Mouse (Mus musculus) midbrain, embryonic 10.5 days (tissue): ENCODE results near the gene Vmn1r52. TPM values are rescaled to one million over a fixed set of nuclear protein-coding genes. Genes with fewer than 3 reads are reported as not detected.
"Not testable (repeated sequence)": the region's sequence is repeated elsewhere in the genome, so short reads cannot be mapped to it uniquely, and the experiment has no call there.

ENCODE experiments used
- DNase-seq: peaks from one replicate; pipeline ENCODE4 v3.0.0-alpha.2; 2017; ENCODE audit warnings: low spot score
- H3K27ac ChIP-seq: fragments of 300-500 bp; sonication (generic); replicated peaks from 2 replicates; pipeline ENCODE4 v1.5.1; 2016; ENCODE audit warnings: mild to moderate bottlenecking
- H3K27me3 ChIP-seq: fragments of 300-500 bp; sonication (generic); 2 replicates; pipeline ENCODE4 v1.6.1; 2016; ENCODE audit warnings: low read depth, mild to moderate bottlenecking; ENCODE audit not compliant: poor library complexity, severe bottlenecking
- H3K36me3 ChIP-seq: fragments of 300-500 bp; sonication (generic); 2 replicates; pipeline ENCODE4 v1.6.1; 2016; ENCODE audit warnings: mild to moderate bottlenecking, moderate library complexity
- H3K4me1 ChIP-seq: fragments of 300-500 bp; sonication (generic); 2 replicates; pipeline ENCODE4 v1.6.1; 2016
- H3K4me3 ChIP-seq: fragments of 300-500 bp; sonication (generic); 2 replicates; pipeline ENCODE4 v1.5.1; 2016; ENCODE audit warnings: mild to moderate bottlenecking, moderate library complexity
- H3K9me3 ChIP-seq: fragments of 300-500 bp; sonication (generic); replicated peaks from 2 replicates; pipeline ENCODE4 v1.6.1; 2016; ENCODE audit warnings: mild to moderate bottlenecking
- WGBS: fragments of 180-500 bp; shearing (Covaris S2); methylation state at CpG from one replicate; pipeline ENCODE4 v1.1.7; 2016; 5-methylcytosine and 5-hydroxymethylcytosine counted together
- polyA plus RNA-seq: library from polyadenylated mRNA; unstranded; fragments of >200 nt; fragmentation: Nextera tagmentation; extraction: Ambion mirVana; gene quantifications from 2 replicates; pipeline ENCODE4 v1.2.1, GENCODE M21; 2016

Vmn1r52 gene
- not detected in 2 replicates for polyA plus RNA-seq

DNA sequence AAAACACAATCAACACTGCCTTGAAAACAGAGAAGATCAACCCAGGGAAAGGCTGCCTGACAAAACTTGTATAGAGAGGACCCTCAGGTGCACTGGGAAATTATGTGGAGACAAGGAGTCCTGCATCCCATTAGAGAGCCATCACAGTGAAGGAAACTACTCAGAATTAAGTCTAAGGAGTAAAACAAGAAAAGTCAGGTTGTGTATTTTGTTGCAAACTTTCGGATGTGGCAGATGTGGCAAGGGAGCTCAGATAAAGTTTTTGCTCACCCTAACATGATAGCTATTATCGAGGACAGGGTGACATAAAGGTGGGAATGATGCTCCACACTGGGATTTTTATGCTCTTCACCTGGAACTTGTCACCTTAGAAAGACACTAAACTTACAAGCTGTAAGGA is at the start of gene Vmn1r52:
TSS of gene Vmn1r52 (plus strand) at position 301 of the 400 bp plus-strand sequence.
- no peaks in the 10 kb centered on the region for H3K9me3 ChIP-seq
- H3K36me3 ChIP-seq = no peaks in the 10 kb centered on the region
- H3K4me3 ChIP-seq = no peak within 1 kb of the TSS
- WGBS = 84% methylated on average over 2 of the region's 2 CpGs
- H3K4me1 ChIP-seq = no peaks in the 10 kb centered on the region
- no peaks in the 10 kb centered on the region for H3K27me3 ChIP-seq
- no peak for DNase-seq
- no peak within 1 kb of the TSS for H3K27ac ChIP-seq

DNA sequence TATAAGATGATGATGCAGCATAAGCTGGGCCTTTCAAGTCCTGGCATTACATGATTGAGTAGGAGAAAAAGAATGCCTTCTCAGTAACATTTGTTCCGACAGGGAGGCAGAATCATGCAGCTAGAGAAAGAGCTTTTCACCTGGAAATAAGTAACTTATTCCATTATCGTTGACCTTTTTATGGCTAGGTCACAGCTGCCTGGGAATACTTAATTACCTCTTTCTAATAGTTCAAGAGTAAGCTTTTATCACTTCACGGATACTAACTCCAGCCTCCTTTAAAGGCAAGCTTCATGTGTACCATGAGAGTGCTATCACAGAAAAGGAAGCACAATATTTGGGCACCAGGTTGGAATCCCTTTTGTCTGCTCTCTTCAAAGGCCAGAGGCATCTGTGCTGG is 14.5 kb upstream of the Vmn1r52 start:
- no peaks in the 10 kb centered on the region for H3K36me3 ChIP-seq
- 86% methylated on average over 3 of the region's 3 CpGs for WGBS
- no peaks in the 10 kb centered on the region for H3K27me3 ChIP-seq
- DNase-seq = no peak
- H3K4me1 ChIP-seq = no peaks in the 10 kb centered on the region
- H3K4me3 ChIP-seq = no peak overlapping the region
- no peak overlapping the region for H3K27ac ChIP-seq
- H3K9me3 ChIP-seq = peaks cover 9% of the 10 kb centered on the region; the same call in 1 of the 2 replicates

DNA sequence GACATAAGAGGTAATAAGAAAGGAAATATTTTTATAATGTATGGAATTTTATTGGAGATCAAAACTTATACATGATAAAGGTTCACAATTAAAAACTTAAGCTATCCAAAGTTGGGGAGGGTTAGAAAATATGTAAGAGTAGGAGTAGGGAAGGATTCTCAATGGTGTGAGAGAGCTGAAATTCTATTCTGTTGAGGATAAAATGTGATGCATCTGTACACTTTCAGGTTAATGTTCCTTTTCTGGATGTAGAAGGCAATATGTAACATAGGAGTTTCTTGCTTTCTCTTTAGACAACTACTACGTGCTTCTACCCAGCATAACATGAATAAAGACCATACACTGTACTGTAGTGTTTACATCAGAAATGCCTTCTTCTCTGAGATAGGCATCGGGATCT is 27.9 kb downstream of the Vmn1r52 start, which contains the start of gene V1ra8:
TSS of gene V1ra8 (plus strand) at position 301 of the 400 bp plus-strand sequence.
- H3K9me3 ChIP-seq, H3K4me1 ChIP-seq, H3K36me3 ChIP-seq, DNase-seq, H3K4me3 ChIP-seq, H3K27me3 ChIP-seq, H3K27ac ChIP-seq: not testable (repeated sequence)
- 86% methylated on average over 2 of the region's 2 CpGs for WGBS

DNA sequence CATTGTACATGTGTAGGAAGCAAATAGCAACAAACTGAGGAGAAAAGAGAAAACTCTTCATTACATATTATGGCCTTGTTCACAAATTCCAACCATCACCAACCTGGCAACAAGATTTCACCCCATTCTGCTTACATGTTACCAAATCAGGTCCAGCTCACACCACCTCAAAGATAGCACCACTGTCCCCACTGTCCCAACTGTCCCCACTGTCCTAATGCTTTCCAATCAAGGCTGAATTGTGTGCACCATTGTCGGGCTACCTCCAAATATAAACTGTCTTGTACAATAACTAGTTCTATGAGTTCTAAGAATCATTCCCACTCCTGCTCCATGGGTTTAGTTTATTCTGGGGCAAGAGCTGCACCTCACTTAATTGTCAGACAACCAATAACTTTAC is 49.7 kb downstream of the Vmn1r52 start, which contains the start of gene Vmn1r53:
TSS of gene Vmn1r53 (minus strand) at position 101 of the 400 bp plus-strand sequence.
- no peaks in the 10 kb centered on the region for H3K27me3 ChIP-seq
- no peak within 1 kb of the TSS for H3K27ac ChIP-seq
- DNase-seq = no peak
- H3K4me3 ChIP-seq = no peak within 1 kb of the TSS
- no peaks in the 10 kb centered on the region for H3K36me3 ChIP-seq
- H3K4me1 ChIP-seq = no peaks in the 10 kb centered on the region
- H3K9me3 ChIP-seq = peaks cover 28% of the 10 kb centered on the region
- 88% methylated on average over 1 of the region's 1 CpGs for WGBS

Other genes starting within 250 kb of the Vmn1r52 start
- gene Vmn1r45, start 234.2 kb upstream of the Vmn1r52 start, polyA plus RNA-seq = not detected in 2 replicates
- not detected in 2 replicates for gene Vmn1r46, start 205.5 kb upstream of the Vmn1r52 start, polyA plus RNA-seq
- not detected in 2 replicates for gene Vmn1r47, start 158.7 kb upstream of the Vmn1r52 start, polyA plus RNA-seq
- gene Vmn1r48, start 138.0 kb upstream of the Vmn1r52 start, polyA plus RNA-seq = not detected in 2 replicates
- not detected in 2 replicates for gene Vmn1r49, start 96.3 kb upstream of the Vmn1r52 start, polyA plus RNA-seq
- not detected in 2 replicates for gene Vmn1r50, start 73.4 kb upstream of the Vmn1r52 start, polyA plus RNA-seq
- gene Vmn1r51, start 52.2 kb upstream of the Vmn1r52 start, polyA plus RNA-seq = not detected in 2 replicates
- not detected in 2 replicates for gene V1ra8, start 28.0 kb downstream of the Vmn1r52 start, polyA plus RNA-seq
- not detected in 2 replicates for gene Vmn1r53, start 49.6 kb downstream of the Vmn1r52 start, polyA plus RNA-seq
- gene Vmn1r54, start 71.5 kb downstream of the Vmn1r52 start, polyA plus RNA-seq = not detected in 2 replicates
- not detected in 2 replicates for gene BC048671, start 126.4 kb downstream of the Vmn1r52 start, polyA plus RNA-seq
- gene Chst13, start 150.4 kb downstream of the Vmn1r52 start, polyA plus RNA-seq = 0.11 TPM in 1 of 2 replicates, not detected in the other
- not detected in 2 replicates for gene Uroc1, start 158.5 kb downstream of the Vmn1r52 start, polyA plus RNA-seq
- 6.1 and 8.1 TPM in 2 replicates for gene Zxdc, start 194.7 kb downstream of the Vmn1r52 start, polyA plus RNA-seq